Mouse (Mus musculus): Measurements from ENCODE around the gene Rassf1. TPM values are rescaled to one million over a fixed set of nuclear protein-coding genes. Genes with fewer than 3 reads are reported as not detected.

Gene Rassf1
- polyA plus RNA-seq, 1 experiment from 2014 or later: 87.7 TPM

DNA sequence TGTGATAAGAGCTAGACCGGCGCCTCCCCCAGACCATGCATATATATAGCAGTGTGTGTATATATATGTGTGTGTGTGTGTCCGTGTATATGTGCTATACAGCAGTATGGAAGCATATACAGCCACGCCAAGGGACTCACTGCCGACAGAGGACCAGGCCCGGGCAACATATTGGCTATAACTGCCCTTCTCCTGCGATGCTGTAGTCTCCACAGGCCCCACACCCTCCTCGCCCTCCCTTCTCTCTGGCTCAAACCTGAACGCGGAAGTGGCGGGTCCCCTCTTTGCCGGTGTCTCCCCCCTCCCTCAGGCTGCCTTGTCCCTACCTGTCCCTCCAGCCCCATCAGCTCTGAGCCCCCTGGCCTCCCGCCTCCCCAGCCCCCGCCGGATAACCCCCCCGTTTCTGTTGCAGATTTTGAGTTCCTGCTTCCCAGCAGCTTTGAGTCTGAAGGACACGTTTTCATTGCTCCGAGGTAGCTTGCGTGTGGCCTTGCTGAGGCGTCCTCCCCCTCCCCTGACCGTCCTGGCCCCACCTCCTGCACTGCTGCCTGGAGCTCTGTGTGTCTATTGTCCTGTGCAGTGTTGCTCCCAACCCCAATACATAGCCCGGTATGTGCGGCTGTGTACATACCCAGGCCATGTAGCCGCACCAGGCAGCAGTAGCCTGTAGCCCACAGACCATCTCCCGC is 29.5 kb upstream of the Rassf1 start:
- Histone ChIP-seq H3K9me3 (replicated peaks) (no peaks in the 10 kb centered on the region), H3K27me3 (peaks cover 21% of the 10 kb centered on the region), H3K4me2 (replicated peaks) (peak overlapping the region; percentile 35), H3K36me3 (no peaks in the 10 kb centered on the region), H3K4me3 (replicated peaks) (peak overlapping the region; percentile 15; the same call in 1 of the 2 replicates), H3K4me1 (peaks cover 26% of the 10 kb centered on the region), H3K27ac (replicated peaks) (peak overlapping the region; percentile 45; the same call in 1 of the 2 replicates), H3K9ac (no peak overlapping the region)
- 20% methylated on average over 25 of the region's 25 CpGs for WGBS
- ATAC-seq (ENCODE audit: insufficient number of reproducible peaks, low FRiP score, low TSS enrichment, low read depth): no peak

DNA sequence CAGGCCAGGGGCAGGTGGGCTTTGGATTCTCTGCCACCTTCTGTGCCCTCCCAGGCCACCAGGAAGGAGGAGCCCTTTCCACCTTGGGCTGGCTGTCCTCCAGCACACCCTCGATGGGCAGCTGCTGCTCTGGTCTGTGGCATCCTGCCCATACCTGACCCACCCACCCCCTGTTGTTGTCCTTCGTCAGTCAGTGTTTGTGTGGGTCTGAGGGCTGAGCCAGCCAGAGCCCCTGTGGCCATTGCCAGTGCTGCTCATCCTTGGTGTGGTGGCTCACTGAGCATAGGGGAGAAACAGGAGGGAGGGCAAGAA is 29.0 kb upstream of the Rassf1 start:
- Histone ChIP-seq H3K27me3 (peaks cover 25% of the 10 kb centered on the region), H3K36me3 (no peaks in the 10 kb centered on the region), H3K4me3 (replicated peaks) (no peak overlapping the region), H3K27ac (replicated peaks) (peak overlapping the region; percentile 45; the same call in 1 of the 2 replicates), H3K4me1 (peaks cover 31% of the 10 kb centered on the region), H3K4me2 (replicated peaks) (peak overlapping the region; percentile 35), H3K9me3 (replicated peaks) (no peaks in the 10 kb centered on the region), H3K9ac (no peak overlapping the region)
- no peak for ATAC-seq (ENCODE audit: insufficient number of reproducible peaks, low FRiP score, low TSS enrichment, low read depth)
- WGBS: 39% methylated on average over 2 of the region's 2 CpGs

DNA sequence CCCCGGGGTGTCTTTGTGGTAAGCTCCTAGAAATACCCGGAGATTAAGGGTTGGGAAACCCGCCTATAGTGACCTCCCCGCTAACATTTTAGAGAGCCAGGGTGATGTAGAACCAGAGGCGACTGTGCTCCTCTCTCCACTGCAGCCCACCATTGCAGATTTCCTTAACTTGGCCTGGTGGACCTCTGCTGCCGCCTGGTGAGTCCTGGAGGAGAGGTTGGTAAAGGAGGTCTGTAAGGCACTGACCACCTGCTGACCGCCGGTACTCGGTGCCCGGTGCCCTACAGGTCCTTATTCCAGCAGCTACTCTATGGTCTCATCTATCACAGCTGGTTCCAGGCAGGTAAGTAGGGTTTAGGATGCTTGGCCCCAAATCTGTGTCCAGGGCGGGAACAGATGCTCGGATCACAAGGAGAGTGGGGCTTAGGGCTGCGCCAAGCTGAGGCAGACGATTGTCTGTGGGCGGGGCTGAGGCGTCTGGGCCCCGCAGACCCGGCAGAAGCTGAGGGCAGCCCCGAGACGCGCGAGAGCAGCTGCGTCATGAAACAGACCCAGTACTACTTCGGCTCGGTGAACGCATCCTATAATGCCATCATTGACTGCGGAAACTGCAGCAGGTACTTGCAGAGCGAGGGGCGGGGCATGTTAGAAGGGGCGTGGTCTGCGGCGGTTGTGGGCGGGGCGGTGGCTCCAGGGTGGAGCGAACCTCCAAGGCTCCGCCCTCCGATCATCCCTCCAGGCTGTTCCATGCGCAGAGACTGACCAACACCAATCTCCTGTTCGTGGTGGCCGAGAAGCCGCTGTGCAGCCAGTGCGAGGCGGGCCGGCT is 24.9 kb upstream of the Rassf1 start:
- ATAC-seq (ENCODE audit: insufficient number of reproducible peaks, low FRiP score, low TSS enrichment, low read depth): peak; percentile 46
- Histone ChIP-seq H3K36me3 (no peaks in the 10 kb centered on the region), H3K4me3 (replicated peaks) (peak overlapping the region; percentile 41), H3K27ac (replicated peaks) (no peak overlapping the region), H3K9ac (no peak overlapping the region), H3K4me1 (peaks cover 27% of the 10 kb centered on the region), H3K9me3 (replicated peaks) (no peaks in the 10 kb centered on the region), H3K4me2 (replicated peaks) (peak overlapping the region; percentile 84), H3K27me3 (peaks cover 33% of the 10 kb centered on the region)
- WGBS: 5% methylated on average over 44 of the region's 44 CpGs

DNA sequence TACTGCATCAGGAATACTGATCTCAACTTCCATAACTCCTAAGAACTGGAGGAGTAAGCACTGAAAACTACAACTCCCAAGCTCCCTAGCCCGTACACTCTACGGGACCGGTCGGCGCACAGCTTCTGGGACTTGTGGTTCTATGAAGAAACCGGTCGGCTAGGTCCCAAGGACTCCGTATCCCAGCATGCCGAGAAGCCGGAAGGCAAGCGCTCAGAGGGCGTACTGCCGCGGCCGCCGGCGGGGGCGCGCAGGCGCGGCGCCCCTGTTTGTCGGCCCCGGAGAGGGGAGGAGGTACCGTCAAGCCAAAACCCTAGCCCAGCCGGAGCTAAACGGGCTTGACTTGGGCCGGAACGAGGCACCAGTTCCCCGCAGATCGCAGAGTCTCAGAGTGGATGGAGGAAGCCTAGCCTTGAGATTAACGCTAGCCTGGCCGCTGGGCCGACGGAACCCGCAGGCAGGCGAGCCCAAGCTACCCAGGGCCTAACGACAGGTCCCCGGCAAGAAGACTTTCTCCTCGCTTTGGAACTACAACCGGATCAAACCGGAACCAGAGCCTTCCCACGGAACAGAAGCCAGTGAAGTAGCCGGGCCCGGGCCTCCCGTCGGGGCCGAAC is 17.5 kb upstream of the Rassf1 start, which contains the start of gene Tmem115:
TSS of gene Tmem115 (plus strand) at position 155 of the 617 bp plus-strand sequence.
- WGBS: under 1% methylated on average over 48 of the region's 48 CpGs
- H3K4me1 ChIP-seq: peaks cover 30% of the 10 kb centered on the region
- H3K36me3 ChIP-seq: peaks cover 19% of the 10 kb centered on the region
- ATAC-seq (ENCODE audit: insufficient number of reproducible peaks, low FRiP score, low TSS enrichment, low read depth): peak; percentile 99
- H3K27me3 ChIP-seq: no peaks in the 10 kb centered on the region
- H3K27ac ChIP-seq (replicated peaks): peak within 1 kb of the TSS; percentile 92
- no peaks in the 10 kb centered on the region for H3K9me3 ChIP-seq (replicated peaks)
- peak within 1 kb of the TSS; percentile 87 for H3K4me3 ChIP-seq (replicated peaks)
- H3K4me2 ChIP-seq (replicated peaks): peak within 1 kb of the TSS; percentile 83
- peak within 1 kb of the TSS; percentile 93 for H3K9ac ChIP-seq

DNA sequence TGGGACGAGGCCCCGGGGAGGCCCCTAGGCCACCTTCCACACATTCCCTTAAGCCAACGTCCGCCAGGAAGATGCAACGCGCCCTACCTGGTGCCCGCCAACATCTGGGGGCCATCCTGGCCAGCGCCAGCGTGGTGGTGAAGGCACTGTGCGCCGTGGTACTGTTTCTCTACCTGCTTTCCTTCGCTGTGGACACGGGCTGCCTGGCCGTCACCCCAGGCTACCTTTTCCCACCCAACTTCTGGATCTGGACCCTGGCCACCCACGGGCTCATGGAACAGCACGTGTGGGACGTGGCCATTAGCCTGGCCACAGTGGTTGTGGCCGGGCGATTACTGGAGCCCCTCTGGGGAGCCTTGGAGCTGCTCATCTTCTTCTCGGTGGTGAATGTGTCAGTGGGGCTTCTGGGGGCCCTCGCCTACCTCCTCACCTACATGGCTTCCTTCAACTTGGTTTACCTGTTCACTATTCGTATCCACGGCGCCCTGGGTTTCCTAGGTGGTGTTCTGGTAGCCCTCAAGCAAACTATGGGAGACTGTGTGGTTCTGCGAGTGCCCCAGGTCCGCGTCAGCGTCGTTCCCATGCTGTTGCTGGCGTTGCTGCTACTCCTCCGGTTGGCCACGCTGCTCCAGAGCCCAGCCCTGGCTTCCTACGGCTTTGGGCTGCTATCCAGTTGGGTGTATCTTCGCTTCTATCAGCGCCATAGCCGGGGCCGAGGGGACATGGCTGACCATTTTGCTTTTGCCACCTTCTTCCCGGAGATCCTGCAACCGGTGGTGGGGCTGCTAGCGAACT is 16.8 kb upstream of the Rassf1 start:
- H3K27me3 ChIP-seq: no peaks in the 10 kb centered on the region
- peak overlapping the region; percentile 93 for H3K9ac ChIP-seq
- H3K36me3 ChIP-seq: peaks cover 26% of the 10 kb centered on the region
- H3K27ac ChIP-seq (replicated peaks): peak overlapping the region; percentile 92
- no peak; the same call in 1 of the 2 replicates for ATAC-seq (ENCODE audit: insufficient number of reproducible peaks, low FRiP score, low TSS enrichment, low read depth)
- H3K4me1 ChIP-seq: peaks cover 30% of the 10 kb centered on the region
- under 1% methylated on average over 40 of the region's 40 CpGs for WGBS
- H3K9me3 ChIP-seq (replicated peaks): no peaks in the 10 kb centered on the region
- H3K4me3 ChIP-seq (replicated peaks): peak overlapping the region; percentile 87
- peak overlapping the region; percentile 83 for H3K4me2 ChIP-seq (replicated peaks)

DNA sequence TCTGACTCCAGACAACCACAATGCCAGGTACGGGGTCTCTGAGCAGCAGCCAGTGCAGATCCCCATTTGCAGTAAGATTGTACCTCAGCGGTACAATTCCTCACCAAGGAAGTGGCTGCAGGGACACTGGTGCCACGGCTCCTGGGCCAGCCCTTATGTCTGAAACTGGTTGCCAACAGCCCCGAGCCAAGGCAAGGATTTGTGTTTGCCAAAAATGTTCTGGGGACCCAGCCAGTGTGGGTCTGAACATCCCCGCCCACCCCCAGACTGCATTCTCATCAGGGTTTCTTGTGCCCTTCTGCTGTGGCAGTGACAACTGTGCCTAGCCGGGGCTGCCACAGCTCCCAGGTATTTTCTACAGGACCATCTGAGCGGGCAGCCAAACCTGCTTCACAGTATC is 13.1 kb upstream of the Rassf1 start:
- Histone ChIP-seq H3K9me3 (replicated peaks) (no peaks in the 10 kb centered on the region), H3K4me1 (peaks cover 50% of the 10 kb centered on the region), H3K4me2 (replicated peaks) (no peak overlapping the region), H3K4me3 (replicated peaks) (no peak overlapping the region), H3K9ac (no peak overlapping the region), H3K27me3 (no peaks in the 10 kb centered on the region), H3K27ac (replicated peaks) (no peak overlapping the region), H3K36me3 (peaks cover 34% of the 10 kb centered on the region)
- ATAC-seq (ENCODE audit: insufficient number of reproducible peaks, low FRiP score, low TSS enrichment, low read depth): no peak
- 91% methylated on average over 7 of the region's 7 CpGs for WGBS

DNA sequence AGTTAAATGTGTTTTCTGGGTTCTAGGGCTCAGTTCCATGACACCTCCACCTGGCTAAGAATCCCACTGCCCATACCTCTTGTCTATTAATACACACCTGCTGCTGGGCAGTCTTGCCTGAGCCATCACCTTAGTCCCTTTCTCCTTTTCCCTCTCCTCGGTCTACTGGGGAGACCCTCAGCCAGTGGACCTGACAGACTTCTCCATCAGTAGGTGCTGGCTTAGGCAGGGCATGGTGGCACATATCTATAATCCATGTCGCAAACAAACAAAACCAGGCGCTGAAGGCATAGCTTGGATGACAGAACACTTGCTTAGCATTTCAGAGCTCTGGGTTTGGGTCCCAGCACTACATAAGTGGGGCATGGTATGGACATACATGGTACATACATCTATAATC is 12.6 kb upstream of the Rassf1 start:
- 92% methylated on average over 3 of the region's 3 CpGs for WGBS
- no peaks in the 10 kb centered on the region for H3K27me3 ChIP-seq
- no peak for ATAC-seq (ENCODE audit: insufficient number of reproducible peaks, low FRiP score, low TSS enrichment, low read depth)

DNA sequence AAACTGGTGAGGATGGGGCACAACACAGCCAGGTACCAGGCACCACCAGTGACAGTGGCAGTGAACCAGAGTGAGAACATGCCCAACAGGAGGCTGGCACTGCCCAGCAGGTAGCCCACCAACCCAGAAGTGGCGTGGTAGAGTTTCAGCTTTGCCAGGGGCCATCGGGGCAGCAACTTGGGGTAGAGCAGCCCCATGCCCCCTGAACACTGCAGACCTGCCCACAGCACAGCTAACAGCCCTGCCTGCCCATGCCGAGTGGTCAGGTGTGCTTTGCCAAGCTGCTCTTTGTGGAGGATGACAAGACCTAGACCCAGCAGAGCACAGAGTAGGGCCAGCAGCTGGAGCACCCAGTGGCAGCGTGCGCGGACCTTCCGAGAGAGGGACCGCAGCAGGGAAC is 11.4 kb upstream of the Rassf1 start:
- no peaks in the 10 kb centered on the region for H3K9me3 ChIP-seq (replicated peaks)
- no peak overlapping the region for H3K27ac ChIP-seq (replicated peaks)
- H3K4me1 ChIP-seq: peaks cover 47% of the 10 kb centered on the region
- H3K4me2 ChIP-seq (replicated peaks): no peak overlapping the region
- H3K27me3 ChIP-seq: no peaks in the 10 kb centered on the region
- WGBS: 93% methylated on average over 8 of the region's 8 CpGs
- H3K36me3 ChIP-seq: peaks cover 50% of the 10 kb centered on the region
- H3K4me3 ChIP-seq (replicated peaks): no peak overlapping the region
- no peak for ATAC-seq (ENCODE audit: insufficient number of reproducible peaks, low FRiP score, low TSS enrichment, low read depth)
- no peak overlapping the region for H3K9ac ChIP-seq

More for the DNA sequence above, 12.6 kb upstream of the Rassf1 start:
- Histone ChIP-seq H3K9ac (no peak overlapping the region), H3K36me3 (peaks cover 39% of the 10 kb centered on the region), H3K4me3 (replicated peaks) (no peak overlapping the region), H3K27ac (replicated peaks) (no peak overlapping the region), H3K4me2 (replicated peaks) (no peak overlapping the region), H3K9me3 (replicated peaks) (no peaks in the 10 kb centered on the region), H3K4me1 (peaks cover 50% of the 10 kb centered on the region)

DNA sequence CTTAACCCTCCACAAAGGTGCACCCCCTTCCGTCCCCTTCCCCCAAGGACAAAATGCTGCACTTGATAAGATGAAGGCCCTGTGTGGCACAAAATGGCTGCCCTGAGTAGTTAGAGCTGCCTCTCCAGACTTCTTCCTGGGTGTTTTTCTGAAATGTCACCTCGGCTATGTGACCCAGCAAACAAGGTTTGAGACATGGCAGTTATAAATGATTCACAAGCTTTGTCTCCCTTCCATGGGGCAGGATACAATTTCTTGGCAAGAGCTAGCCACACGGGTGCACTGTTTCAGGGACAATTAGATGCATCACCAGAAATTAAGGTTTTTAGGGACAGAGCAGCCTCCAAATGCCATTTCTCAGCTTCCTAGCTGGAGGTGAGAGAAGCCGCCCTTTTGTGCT is 10.9 kb upstream of the Rassf1 start:
- Histone ChIP-seq H3K4me3 (replicated peaks) (no peak overlapping the region), H3K36me3 (peaks cover 55% of the 10 kb centered on the region), H3K4me2 (replicated peaks) (peak overlapping the region; percentile 91; the same call in 1 of the 2 replicates), H3K9me3 (replicated peaks) (no peaks in the 10 kb centered on the region), H3K27me3 (no peaks in the 10 kb centered on the region), H3K4me1 (peaks cover 42% of the 10 kb centered on the region), H3K27ac (replicated peaks) (no peak overlapping the region), H3K9ac (no peak overlapping the region)
- 62% methylated on average over 4 of the region's 4 CpGs for WGBS
- ATAC-seq (ENCODE audit: insufficient number of reproducible peaks, low FRiP score, low TSS enrichment, low read depth): no peak

DNA sequence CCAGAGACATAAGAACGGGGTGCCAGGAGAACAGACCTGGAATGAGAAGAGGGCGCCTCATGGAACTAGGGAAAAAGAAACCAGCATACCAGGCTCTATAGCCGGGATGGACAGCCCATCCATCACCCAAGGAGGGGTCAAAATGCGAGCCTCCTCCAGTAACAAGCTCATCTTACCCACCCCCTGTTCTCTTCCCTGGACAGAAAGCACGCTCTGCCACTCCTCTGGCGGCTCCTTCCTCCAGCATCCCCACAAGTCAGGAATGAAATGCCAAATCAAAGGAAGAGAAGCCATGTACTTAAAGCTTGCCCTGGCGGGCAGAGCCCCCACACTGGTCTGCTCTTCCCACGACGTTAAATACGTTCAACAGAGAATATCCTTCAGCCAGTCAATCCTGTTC is 10.3 kb upstream of the Rassf1 start:
- Histone ChIP-seq H3K4me3 (replicated peaks) (peak overlapping the region; percentile 81), H3K27me3 (no peaks in the 10 kb centered on the region), H3K9me3 (replicated peaks) (no peaks in the 10 kb centered on the region), H3K4me2 (replicated peaks) (peak overlapping the region; percentile 91), H3K36me3 (peaks cover 56% of the 10 kb centered on the region), H3K9ac (no peak overlapping the region), H3K4me1 (peaks cover 37% of the 10 kb centered on the region), H3K27ac (replicated peaks) (no peak overlapping the region)
- no peak for ATAC-seq (ENCODE audit: insufficient number of reproducible peaks, low FRiP score, low TSS enrichment, low read depth)
- WGBS: 31% methylated on average over 10 of the region's 10 CpGs
